Mouse (Mus musculus) limb, embryonic 12.5 days (tissue): Measurements from ENCODE around the gene Gm1123. TPM values are rescaled to one million over a fixed set of nuclear protein-coding genes. Genes with fewer than 3 reads are reported as not detected.

ENCODE experiments used
- polyA plus RNA-seq: library from polyadenylated mRNA; unstranded; fragments of >200 nt; fragmentation: Nextera tagmentation; extraction: Ambion mirVana; gene quantifications from 2 replicates; pipeline ENCODE4 v1.2.1, GENCODE M21; 2016

Gm1123 gene
- polyA plus RNA-seq, 1 experiment from 2014 or later = not detected

Other genes with a start within 250 kb of the Gm1123 start
- not detected in 2 replicates for gene Prr23a1, start 193.2 kb downstream of the Gm1123 start, polyA plus RNA-seq
- not detected in 2 replicates for gene Prr23a2, start 179.2 kb downstream of the Gm1123 start, polyA plus RNA-seq
- not detected in 2 replicates for gene Prr23a3, start 170.9 kb downstream of the Gm1123 start, polyA plus RNA-seq
- gene 7420426K07Rik, start 132.6 kb downstream of the Gm1123 start, polyA plus RNA-seq = not detected in 2 replicates
- gene Foxl2, start 80.4 kb downstream of the Gm1123 start, polyA plus RNA-seq = 0.06 TPM in 1 of 2 replicates, not detected in the other
- gene Faim, start 49.3 kb downstream of the Gm1123 start, polyA plus RNA-seq = 51.2 and 53.5 TPM in 2 replicates
- gene Pik3cb, start 104.9 kb upstream of the Gm1123 start, polyA plus RNA-seq = 1.3 and 1.4 TPM in 2 replicates
- gene Faiml, start 201.5 kb upstream of the Gm1123 start, polyA plus RNA-seq = not detected in 2 replicates
- gene Cep70, start 207.7 kb upstream of the Gm1123 start, polyA plus RNA-seq = 47.4 and 47.6 TPM in 2 replicates